Mouse (Mus musculus): ENCODE measurements at regions not wholly inside any gene's neighbourhood (a gene's known extent, or its start where the extent isn't known, plus 50 kb on each side); places are given as distances from the start of the nearest gene placed in this dataset.

- TF ChIP-seq CTCF (IDR thresholded peaks at IDR 0.05; ENCODE audit: borderline replicate concordance, extremely low read depth, insufficient read depth, insufficient read length) (no peak), POLR2A (IDR thresholded peaks at IDR 0.05; ENCODE audit: borderline replicate concordance, extremely low read depth, insufficient read depth, insufficient read length, poor library complexity, severe bottlenecking) (no peak)
These were observed 74.9 kb upstream of the Cplx2 start for GRCm38 (mm10) chr13:54296260-54296555.

All from brain, embryonic 14.5 days (tissue).